Mouse (Mus musculus): ENCODE results near the gene Rbfox3. TPM values are rescaled to one million over a fixed set of nuclear protein-coding genes. Genes with fewer than 3 reads are reported as not detected.

The Rbfox3 gene
- polyA plus RNA-seq, 1 experiment, result not detected

- 83% methylated on average over 15 of the region's 15 CpGs for WGBS
- H3K27ac ChIP-seq (ENCODE audit: control insufficient read depth, insufficient read depth, low read depth, low read length, poor library complexity), result no peak overlapping the region
- no peak overlapping the region for H3K4me3 ChIP-seq (replicated peaks; ENCODE audit: control insufficient read depth, low read depth, low read length)
- H3K4me1 ChIP-seq (ENCODE audit: control insufficient read depth, insufficient read depth, low read length), result no peaks in the 10 kb centered on the region
- no peak for TF ChIP-seq CTCF (IDR thresholded peaks at IDR 0.05; ENCODE audit: control insufficient read depth, insufficient read depth, low read length)
- TF ChIP-seq POLR2A (IDR thresholded peaks at IDR 0.05; ENCODE audit: borderline replicate concordance, control insufficient read depth, low read depth, low read length), result no peak
Measured at GRCm38 (mm10) chr11:118891516-118891915, 19.9 kb downstream of the Rbfox3 start.

- no peak overlapping the region for H3K4me3 ChIP-seq (replicated peaks; ENCODE audit: control insufficient read depth, low read depth, low read length)
- no peaks in the 10 kb centered on the region for H3K4me1 ChIP-seq (ENCODE audit: control insufficient read depth, insufficient read depth, low read length)
- TF ChIP-seq POLR2A (IDR thresholded peaks at IDR 0.05; ENCODE audit: borderline replicate concordance, control insufficient read depth, low read depth, low read length) (no peak), CTCF (IDR thresholded peaks at IDR 0.05; ENCODE audit: control insufficient read depth, insufficient read depth, low read length) (no peak)
- no peak overlapping the region for H3K27ac ChIP-seq (ENCODE audit: control insufficient read depth, insufficient read depth, low read depth, low read length, poor library complexity)
- WGBS, result 77% methylated on average over 16 of the region's 16 CpGs
Measured at GRCm38 (mm10) chr11:118890992-118891398, 20.4 kb downstream of the Rbfox3 start.

GRCm38 (mm10) chr11:118890474-118890873 is 20.9 kb downstream of the Rbfox3 start:
- Histone ChIP-seq H3K4me3 (replicated peaks; ENCODE audit: control insufficient read depth, low read depth, low read length) (no peak overlapping the region), H3K4me1 (ENCODE audit: control insufficient read depth, insufficient read depth, low read length) (no peaks in the 10 kb centered on the region), H3K27ac (ENCODE audit: control insufficient read depth, insufficient read depth, low read depth, low read length, poor library complexity) (no peak overlapping the region)
- WGBS, result 39% methylated on average over 5 of the region's 5 CpGs
- TF ChIP-seq POLR2A (IDR thresholded peaks at IDR 0.05; ENCODE audit: borderline replicate concordance, control insufficient read depth, low read depth, low read length), result no peak
- TF ChIP-seq CTCF (IDR thresholded peaks at IDR 0.05; ENCODE audit: control insufficient read depth, insufficient read depth, low read length), result no peak

GRCm38 (mm10) chr11:118889500-118889899 is 21.9 kb downstream of the Rbfox3 start:
- Histone ChIP-seq H3K4me1 (ENCODE audit: control insufficient read depth, insufficient read depth, low read length) (no peaks in the 10 kb centered on the region), H3K4me3 (replicated peaks; ENCODE audit: control insufficient read depth, low read depth, low read length) (no peak overlapping the region), H3K27ac (ENCODE audit: control insufficient read depth, insufficient read depth, low read depth, low read length, poor library complexity) (no peak overlapping the region)
- WGBS, result 69% methylated on average over 4 of the region's 4 CpGs
- TF ChIP-seq CTCF (IDR thresholded peaks at IDR 0.05; ENCODE audit: control insufficient read depth, insufficient read depth, low read length), result no peak
- no peak for TF ChIP-seq POLR2A (IDR thresholded peaks at IDR 0.05; ENCODE audit: borderline replicate concordance, control insufficient read depth, low read depth, low read length)

- WGBS, result 75% methylated on average over 8 of the region's 8 CpGs
- Histone ChIP-seq H3K4me1 (ENCODE audit: control insufficient read depth, insufficient read depth, low read length) (no peaks in the 10 kb centered on the region), H3K27ac (ENCODE audit: control insufficient read depth, insufficient read depth, low read depth, low read length, poor library complexity) (no peak overlapping the region), H3K4me3 (replicated peaks; ENCODE audit: control insufficient read depth, low read depth, low read length) (no peak overlapping the region)
- TF ChIP-seq CTCF (IDR thresholded peaks at IDR 0.05; ENCODE audit: control insufficient read depth, insufficient read depth, low read length) (no peak), POLR2A (IDR thresholded peaks at IDR 0.05; ENCODE audit: borderline replicate concordance, control insufficient read depth, low read depth, low read length) (no peak)
Measured at GRCm38 (mm10) chr11:118888426-118888825, 23.0 kb downstream of the Rbfox3 start.

GRCm38 (mm10) chr11:118887206-118887605 is 24.2 kb downstream of the Rbfox3 start:
- Histone ChIP-seq H3K4me3 (replicated peaks; ENCODE audit: control insufficient read depth, low read depth, low read length) (no peak overlapping the region), H3K27ac (ENCODE audit: control insufficient read depth, insufficient read depth, low read depth, low read length, poor library complexity) (no peak overlapping the region), H3K4me1 (ENCODE audit: control insufficient read depth, insufficient read depth, low read length) (no peaks in the 10 kb centered on the region)
- TF ChIP-seq POLR2A (IDR thresholded peaks at IDR 0.05; ENCODE audit: borderline replicate concordance, control insufficient read depth, low read depth, low read length), result no peak
- TF ChIP-seq CTCF (IDR thresholded peaks at IDR 0.05; ENCODE audit: control insufficient read depth, insufficient read depth, low read length), result no peak

GRCm38 (mm10) chr11:118886269-118886965 is 25.0 kb downstream of the Rbfox3 start:
- 84% methylated on average over 11 of the region's 11 CpGs for WGBS
- TF ChIP-seq POLR2A (IDR thresholded peaks at IDR 0.05; ENCODE audit: borderline replicate concordance, control insufficient read depth, low read depth, low read length), result no peak
- no peak for TF ChIP-seq CTCF (IDR thresholded peaks at IDR 0.05; ENCODE audit: control insufficient read depth, insufficient read depth, low read length)
- H3K4me3 ChIP-seq (replicated peaks; ENCODE audit: control insufficient read depth, low read depth, low read length), result no peak overlapping the region
- H3K27ac ChIP-seq (ENCODE audit: control insufficient read depth, insufficient read depth, low read depth, low read length, poor library complexity), result no peak overlapping the region
- no peaks in the 10 kb centered on the region for H3K4me1 ChIP-seq (ENCODE audit: control insufficient read depth, insufficient read depth, low read length)

GRCm38 (mm10) chr11:118885604-118886003 is 25.8 kb downstream of the Rbfox3 start:
- Histone ChIP-seq H3K27ac (ENCODE audit: control insufficient read depth, insufficient read depth, low read depth, low read length, poor library complexity) (no peak overlapping the region), H3K4me1 (ENCODE audit: control insufficient read depth, insufficient read depth, low read length) (no peaks in the 10 kb centered on the region), H3K4me3 (replicated peaks; ENCODE audit: control insufficient read depth, low read depth, low read length) (no peak overlapping the region)
- WGBS, result 72% methylated on average over 8 of the region's 8 CpGs
- TF ChIP-seq POLR2A (IDR thresholded peaks at IDR 0.05; ENCODE audit: borderline replicate concordance, control insufficient read depth, low read depth, low read length) (no peak), CTCF (IDR thresholded peaks at IDR 0.05; ENCODE audit: control insufficient read depth, insufficient read depth, low read length) (no peak)

- H3K4me3 ChIP-seq (replicated peaks; ENCODE audit: control insufficient read depth, low read depth, low read length), result no peak overlapping the region
- 80% methylated on average over 16 of the region's 16 CpGs for WGBS
- no peaks in the 10 kb centered on the region for H3K4me1 ChIP-seq (ENCODE audit: control insufficient read depth, insufficient read depth, low read length)
- no peak overlapping the region for H3K27ac ChIP-seq (ENCODE audit: control insufficient read depth, insufficient read depth, low read depth, low read length, poor library complexity)
- TF ChIP-seq CTCF (IDR thresholded peaks at IDR 0.05; ENCODE audit: control insufficient read depth, insufficient read depth, low read length) (no peak), POLR2A (IDR thresholded peaks at IDR 0.05; ENCODE audit: borderline replicate concordance, control insufficient read depth, low read depth, low read length) (no peak)
Measured at GRCm38 (mm10) chr11:118885135-118885534, 26.3 kb downstream of the Rbfox3 start.
